Mouse (Mus musculus) thymus, adult 2 months (tissue): Measurements from ENCODE around the gene Mark2. TPM values are rescaled to one million over a fixed set of nuclear protein-coding genes. Genes with fewer than 3 reads are reported as not detected.

Experiments
- DNase-seq: peaks from one replicate; pipeline ENCODE4 v3.0.0; 2021
- H3K27ac ChIP-seq: fragments of 200-500 bp; 2 replicates; pipeline ENCODE4 v1.5.1; 2012; ENCODE audit warnings: low read length, control low read depth; ENCODE audit not compliant: control insufficient read depth, insufficient read depth
- H3K27me3 ChIP-seq: fragments of 200-500 bp; 2 replicates; pipeline ENCODE4 v1.6.1; 2012; ENCODE audit warnings: mild to moderate bottlenecking, low read length, moderate library complexity, mixed read lengths; ENCODE audit not compliant: control insufficient read depth, insufficient read depth
- H3K36me3 ChIP-seq: fragments of 200-500 bp; 2 replicates; pipeline ENCODE4 v1.6.1; 2012; ENCODE audit warnings: mild to moderate bottlenecking, low read length, moderate library complexity; ENCODE audit not compliant: control insufficient read depth, insufficient read depth
- H3K4me1 ChIP-seq: fragments of 200-500 bp; replicated peaks from 2 replicates; pipeline ENCODE4 v1.6.1; 2012; ENCODE audit warnings: low read length; ENCODE audit not compliant: control insufficient read depth, insufficient read depth
- H3K4me3 ChIP-seq: fragments of 200-500 bp; 2 replicates; pipeline ENCODE4 v1.5.1; 2012; ENCODE audit warnings: mild to moderate bottlenecking, low read length, control low read depth, moderate library complexity; ENCODE audit not compliant: control insufficient read depth, insufficient read depth
- CTCF ChIP-seq: fragments of 200-500 bp; IDR thresholded peaks from 2 replicates; pipeline ENCODE4 v1.5.1; 2012; ENCODE audit warnings: mild to moderate bottlenecking, control low read depth, low read length, moderate library complexity, borderline replicate concordance; ENCODE audit not compliant: control insufficient read depth, poor library complexity, insufficient read depth; ENCODE audit errors: extremely low read depth
- POLR2A ChIP-seq: fragments of 200-500 bp; IDR thresholded peaks from 2 replicates; pipeline ENCODE4 v1.6.1; 2012; ENCODE audit warnings: mild to moderate bottlenecking, low read length, control low read depth, moderate library complexity; ENCODE audit not compliant: control insufficient read depth, poor library complexity, insufficient read depth; ENCODE audit errors: extremely low read depth
- WGBS: fragments of 180-500 bp; shearing (Covaris S2); methylation state at CpG from one replicate; pipeline ENCODE4 v1.1.7; 2018; 5-methylcytosine and 5-hydroxymethylcytosine counted together
- polyA plus RNA-seq: library from polyadenylated mRNA; depleted of rRNA; stranded (reverse); fragments of >200 nt; gene quantifications from 2 replicates; pipeline ENCODE4 v1.2.3, GENCODE M21; 2012; rRNA removed

Gene Mark2
- polyA plus RNA-seq, 1 experiment = 189 TPM

GRCm38 (mm10) chr19:7234537-7235221 lies 107.0 kb downstream of the Mark2 start:
- peak; percentile 82 for DNase-seq
- 47% methylated on average over 8 of the region's 8 CpGs for WGBS
- Histone ChIP-seq H3K36me3 (peaks cover 26% of the 10 kb centered on the region), H3K4me1 (no peaks in the 10 kb centered on the region), H3K4me3 (no peak overlapping the region), H3K27me3 (no peaks in the 10 kb centered on the region), H3K27ac (no peak overlapping the region)
- TF ChIP-seq CTCF = peak; percentile 76; the same call in 1 of the 2 replicates
- TF ChIP-seq POLR2A = no peak

GRCm38 (mm10) chr19:7226511-7226914 lies 115.1 kb downstream of the Mark2 start:
- Histone ChIP-seq H3K27ac (no peak overlapping the region), H3K27me3 (no peaks in the 10 kb centered on the region), H3K4me1 (no peaks in the 10 kb centered on the region), H3K4me3 (no peak overlapping the region), H3K36me3 (peaks cover 32% of the 10 kb centered on the region)
- WGBS = 63% methylated on average over 6 of the region's 6 CpGs
- no peak for DNase-seq
- no peak for TF ChIP-seq POLR2A
- TF ChIP-seq CTCF = no peak

Other genes with a start within 250 kb of the Mark2 start
- gene Flrt1, start 236.1 kb downstream of the Mark2 start, polyA plus RNA-seq = 0.59 and 0.64 TPM in 2 replicates
- gene Otub1, start 135.5 kb downstream of the Mark2 start, polyA plus RNA-seq = 176 and 191 TPM in 2 replicates
- 1,690 and 1,818 TPM in 2 replicates for gene Cox8a, start 124.2 kb downstream of the Mark2 start, polyA plus RNA-seq
- gene Naa40, start 100.7 kb downstream of the Mark2 start, polyA plus RNA-seq = 55.9 and 71.6 TPM in 2 replicates
- gene Rcor2, start 74.5 kb downstream of the Mark2 start, polyA plus RNA-seq = 31.2 and 42.8 TPM in 2 replicates
- gene Spindoc, start 41.1 kb upstream of the Mark2 start, polyA plus RNA-seq = 48.9 and 61.9 TPM in 2 replicates
- 68.3 and 80.8 TPM in 2 replicates for gene 2700081O15Rik, start 75.8 kb upstream of the Mark2 start, polyA plus RNA-seq
- gene Rtn3, start 141.4 kb upstream of the Mark2 start, polyA plus RNA-seq = 197 and 239 TPM in 2 replicates
- gene Atl3, start 152.2 kb upstream of the Mark2 start, polyA plus RNA-seq = 15.3 and 17.4 TPM in 2 replicates
- gene Pla2g16, start 215.6 kb upstream of the Mark2 start, polyA plus RNA-seq = 21.1 and 30.7 TPM in 2 replicates